Mouse (Mus musculus): ENCODE results near the gene Tomm70a.

Tomm70a gene

DNA sequence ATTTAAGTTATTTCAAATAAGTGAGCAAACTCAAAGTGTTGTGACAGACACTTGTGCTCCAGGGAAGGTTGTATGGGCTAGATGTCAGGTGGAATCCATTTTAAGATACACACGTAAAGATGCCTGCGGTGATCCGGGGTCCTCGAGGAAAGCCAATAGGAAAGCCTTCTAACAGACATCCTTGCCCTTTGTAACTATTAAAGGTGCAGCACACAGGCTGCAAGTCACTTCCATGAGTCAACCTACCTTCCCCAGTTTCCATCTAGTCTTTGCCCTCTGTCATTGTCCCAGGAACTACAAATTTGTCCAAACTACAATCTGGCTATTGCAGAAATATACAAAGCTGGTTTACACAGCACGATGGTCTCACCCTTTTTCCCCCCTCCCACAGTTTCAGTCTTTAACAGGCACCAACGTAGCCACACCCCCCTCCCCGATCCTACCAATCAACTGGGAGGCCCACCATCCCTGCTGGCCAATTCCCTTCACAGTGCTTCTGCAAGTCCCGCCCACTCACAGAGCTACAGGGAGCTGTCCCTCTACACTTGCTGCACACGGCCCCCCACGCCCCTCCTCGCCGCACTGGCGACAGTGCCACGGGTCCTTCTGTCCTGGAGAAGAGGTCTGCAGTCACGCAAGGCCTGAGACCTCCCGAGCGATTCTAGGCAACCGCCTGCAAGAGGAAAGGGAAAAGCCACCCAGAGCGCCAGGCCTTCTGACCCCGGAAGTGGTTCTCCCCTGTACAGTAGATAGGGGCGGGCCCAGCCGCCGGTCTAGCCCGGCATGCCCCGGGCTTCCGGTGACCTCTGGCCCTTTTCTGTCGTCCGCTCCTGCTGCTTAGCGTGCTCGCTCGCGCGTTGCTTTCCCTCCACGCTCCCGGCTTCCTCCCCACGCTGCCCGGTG is at the start of gene Tomm70a:
Gene Tomm70a (plus strand): TSS at position 791 of the 903 bp plus-strand sequence.
- DNase-seq: peak; percentile 90

DNA sequence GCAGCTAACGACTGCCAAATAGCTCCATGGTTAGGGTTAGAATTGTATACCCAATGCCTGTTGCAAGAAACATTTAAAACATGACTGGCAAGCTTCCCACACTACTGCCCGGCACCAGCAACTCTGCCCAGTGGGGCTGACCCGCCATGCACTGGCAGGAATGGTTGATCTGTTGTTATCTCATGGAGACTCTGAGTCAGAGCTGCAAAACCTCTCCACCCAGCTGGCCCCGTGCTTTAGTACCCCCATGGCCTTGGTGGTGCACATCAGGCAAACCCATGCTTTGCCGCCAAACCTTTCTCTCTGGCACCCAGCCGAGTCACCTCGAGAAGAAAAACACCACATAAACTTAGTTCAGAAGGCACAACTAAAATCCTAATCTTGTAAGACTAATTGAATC is 45.5 kb upstream of the Tomm70a start:
- no peak for DNase-seq

DNA sequence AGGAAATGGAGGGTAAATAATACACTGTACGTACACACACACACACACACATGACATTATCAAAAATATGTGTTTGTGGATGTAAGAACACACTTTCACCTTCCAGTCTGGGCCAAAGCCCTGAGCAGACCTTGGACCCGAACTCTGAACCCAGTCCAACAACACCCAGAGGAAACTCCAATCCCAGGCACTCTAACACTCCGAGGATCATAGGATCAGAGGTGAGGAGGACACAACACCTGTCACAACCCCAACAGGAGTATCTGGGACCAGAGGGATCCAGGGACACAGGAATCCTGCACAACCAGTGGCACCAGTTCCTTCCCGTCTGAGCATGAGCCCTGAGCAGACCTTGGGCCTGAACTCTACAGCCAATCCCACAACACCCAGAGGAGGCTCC is 41.9 kb upstream of the Tomm70a start:
- no peak for DNase-seq

DNA sequence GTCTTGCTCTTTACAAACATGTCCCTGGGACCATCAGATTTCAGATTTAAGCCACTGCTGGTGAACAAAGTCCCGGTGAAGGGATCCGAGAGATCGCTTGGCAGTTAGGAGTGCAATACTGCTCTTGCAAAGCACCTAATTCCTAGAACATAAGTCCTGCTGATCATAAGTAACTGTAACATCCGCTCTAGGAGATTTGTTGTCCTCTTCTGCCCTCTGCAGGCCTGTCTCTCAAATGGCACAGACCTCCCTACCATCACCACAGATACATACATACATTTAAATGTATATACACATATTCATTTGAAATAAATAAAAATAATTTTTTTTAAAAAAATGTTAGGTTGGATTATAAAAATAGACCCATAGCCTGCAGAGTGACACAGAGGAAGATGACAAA is 29.0 kb upstream of the Tomm70a start:
- DNase-seq: peak; percentile 59

DNA sequence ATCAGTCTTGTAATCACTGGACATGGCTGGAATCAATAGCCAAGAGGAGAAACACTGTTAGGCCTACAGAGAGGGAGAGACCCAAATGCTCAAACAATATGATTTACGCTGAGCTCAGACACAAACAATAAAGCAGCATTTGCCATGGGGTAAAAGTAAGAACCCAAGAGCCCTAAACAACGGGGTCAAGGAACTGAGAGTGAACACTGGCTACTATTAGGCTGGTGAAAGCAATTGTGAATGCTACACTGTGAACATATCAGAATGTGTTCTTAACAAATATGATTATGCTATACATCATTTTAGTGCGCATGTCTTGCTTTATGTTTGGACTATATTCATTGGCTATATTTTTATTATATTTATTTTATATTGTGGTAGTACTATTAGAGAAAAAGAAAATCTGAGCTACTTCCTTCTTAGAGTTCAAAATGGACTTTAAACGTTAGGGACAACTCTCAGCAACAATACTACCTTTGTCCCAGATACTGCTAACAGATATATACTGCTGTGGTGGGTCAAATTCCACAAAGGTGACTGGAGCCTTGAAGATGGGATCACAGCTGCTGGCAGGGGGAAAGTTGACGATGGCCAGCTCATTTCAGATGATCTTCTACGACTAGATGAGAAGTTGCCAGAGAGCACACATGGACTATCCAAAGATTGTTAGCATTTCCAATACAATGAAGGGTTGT is 28.4 kb upstream of the Tomm70a start:
- no peak for DNase-seq

- no peak for DNase-seq
These were observed 22.9 kb upstream of the Tomm70a start for GRCm38 (mm10) chr16:57098468-57099144.

- DNase-seq: no peak
These were observed 21.8 kb upstream of the Tomm70a start for GRCm38 (mm10) chr16:57099572-57100237.

DNA sequence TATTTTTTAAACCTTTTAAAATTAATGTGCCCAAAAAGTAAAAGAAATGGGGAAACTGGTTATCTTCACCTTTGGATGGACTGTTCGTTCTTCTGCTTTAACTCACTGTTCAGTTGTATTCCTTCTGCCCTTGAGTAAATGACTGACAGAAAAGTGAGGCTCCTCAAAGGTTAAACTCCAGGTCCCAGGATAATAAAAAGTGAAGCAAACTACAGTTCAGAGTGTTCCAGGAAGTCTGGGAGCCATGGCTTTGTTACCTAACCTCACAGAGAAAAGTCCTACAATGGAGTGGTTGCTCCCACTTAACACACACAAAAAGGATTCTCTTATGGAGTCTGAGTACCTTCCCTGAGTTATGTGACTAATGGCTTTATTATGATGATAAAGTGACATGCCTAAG is 20.3 kb upstream of the Tomm70a start:
- DNase-seq: no peak

DNA sequence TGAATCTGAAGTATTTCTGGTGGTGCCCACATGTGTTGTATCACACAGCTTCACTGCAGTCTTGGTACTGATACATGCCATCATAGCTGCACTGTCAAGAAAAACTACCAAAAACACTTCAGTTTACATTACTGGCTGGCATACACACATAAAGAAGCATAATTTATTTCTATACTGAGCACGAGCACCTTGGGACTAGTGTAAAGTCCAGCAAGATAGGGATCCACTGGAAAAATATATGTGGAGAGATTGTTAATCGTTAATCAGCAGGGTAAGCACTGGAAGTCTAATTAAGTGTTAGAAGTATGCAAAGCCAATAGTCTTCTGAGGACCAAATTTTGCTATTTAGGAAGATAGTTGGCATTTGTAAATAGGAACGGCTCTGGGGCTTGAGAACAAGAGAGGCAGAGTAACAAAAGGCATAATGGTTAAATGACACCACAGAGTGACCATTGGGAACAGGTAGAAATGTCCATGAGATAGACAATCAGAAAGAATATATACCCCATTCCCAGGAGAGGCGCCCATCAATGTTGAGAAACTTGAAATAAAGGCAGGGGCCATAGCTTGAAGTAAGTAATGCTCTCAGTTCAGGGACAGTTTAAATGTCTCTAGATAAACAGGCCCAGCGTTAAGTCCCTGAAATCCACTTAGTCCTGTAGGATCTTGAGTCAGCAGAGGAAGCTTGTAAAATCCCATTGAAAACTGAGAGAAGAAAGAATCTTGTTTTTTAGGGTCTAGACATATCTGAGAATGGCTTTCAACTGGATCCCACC is 15.1 kb upstream of the Tomm70a start:
- DNase-seq: no peak

- no peak for DNase-seq
These were observed 5.4 kb upstream of the Tomm70a start for GRCm38 (mm10) chr16:57116066-57116465.

DNA sequence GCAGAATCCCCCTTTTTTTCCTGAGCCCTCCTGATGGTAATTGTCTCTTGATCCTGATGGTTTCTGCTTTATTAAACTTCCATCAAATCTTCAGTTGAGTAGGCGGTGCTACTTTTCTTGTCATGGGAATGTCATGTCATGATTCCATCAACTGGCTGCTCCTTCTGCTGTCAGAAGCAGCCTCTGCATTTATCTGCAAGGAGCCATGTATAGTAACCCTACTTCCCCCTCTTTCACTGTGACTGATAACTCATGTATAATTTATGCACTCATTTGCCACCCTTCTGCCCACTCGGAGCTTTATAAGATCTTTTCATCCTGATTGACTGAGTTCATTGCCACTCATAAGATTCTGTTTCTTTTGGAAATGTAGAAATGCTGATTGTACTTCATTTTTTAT is 3.9 kb upstream of the Tomm70a start:
- DNase-seq: no peak

- no peak for DNase-seq
These were observed 413 bp downstream of the Tomm70a start for GRCm38 (mm10) chr16:57121816-57122415.

DNA sequence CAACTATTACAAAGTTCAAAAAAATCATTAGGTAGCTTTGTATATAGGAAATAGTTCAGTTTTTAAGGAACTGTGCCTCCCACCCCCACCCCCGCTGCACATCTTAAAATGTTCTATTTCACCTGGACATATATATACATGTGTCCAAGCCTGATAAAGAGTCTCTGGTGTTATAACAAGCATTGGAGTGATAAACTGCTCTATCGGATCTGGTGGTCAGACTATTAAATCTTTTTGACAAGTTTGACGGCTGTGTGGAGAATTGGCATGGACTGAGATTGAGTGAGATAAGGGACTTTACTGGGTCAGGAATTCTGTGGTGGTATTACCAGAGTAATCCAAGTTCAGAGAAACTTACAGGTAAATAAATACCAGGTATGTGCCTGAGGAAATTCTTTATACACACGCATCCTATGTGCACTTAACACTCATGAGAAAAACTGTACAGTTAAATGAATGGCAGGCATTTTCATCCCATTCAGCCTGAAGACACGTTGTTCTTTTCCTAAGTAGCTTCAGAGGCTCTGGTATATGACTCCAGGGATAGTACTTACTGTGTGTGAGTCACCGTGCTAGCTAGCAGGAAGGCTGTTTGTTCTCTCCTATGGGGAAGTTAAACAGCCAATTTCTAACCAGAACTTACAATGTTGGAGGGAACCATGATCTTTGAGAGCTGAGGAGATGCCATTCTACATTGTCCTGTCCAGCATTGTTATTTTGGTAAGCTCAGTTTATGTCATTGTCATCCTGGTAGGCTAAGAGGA is 1.4 kb downstream of the Tomm70a start:
- DNase-seq: no peak

- no peak for DNase-seq
These were observed 4.8 kb downstream of the Tomm70a start for GRCm38 (mm10) chr16:57126268-57126667.

DNA sequence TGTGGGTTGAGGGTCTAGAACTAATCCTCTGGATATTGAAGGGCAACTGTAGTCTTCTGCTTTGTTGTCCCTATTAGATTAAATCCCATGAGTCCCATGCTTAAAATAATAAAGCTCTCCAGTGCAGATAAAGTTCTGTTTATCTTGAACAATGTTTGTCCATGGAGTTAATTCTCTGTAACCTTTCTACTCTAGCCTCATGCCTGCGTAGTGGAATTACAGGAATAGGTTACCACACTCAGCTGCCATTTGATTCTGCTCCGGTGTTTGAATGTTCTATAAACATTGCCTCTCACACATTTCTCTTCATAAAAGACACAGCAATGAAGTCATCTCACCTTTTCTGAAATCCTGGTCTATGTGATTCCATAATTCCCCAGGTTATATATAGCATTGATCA is 6.3 kb downstream of the Tomm70a start:
- DNase-seq: no peak

GRCm38 (mm10) chr16:57130752-57131400 is 9.4 kb downstream of the Tomm70a start:
- DNase-seq: no peak

DNA sequence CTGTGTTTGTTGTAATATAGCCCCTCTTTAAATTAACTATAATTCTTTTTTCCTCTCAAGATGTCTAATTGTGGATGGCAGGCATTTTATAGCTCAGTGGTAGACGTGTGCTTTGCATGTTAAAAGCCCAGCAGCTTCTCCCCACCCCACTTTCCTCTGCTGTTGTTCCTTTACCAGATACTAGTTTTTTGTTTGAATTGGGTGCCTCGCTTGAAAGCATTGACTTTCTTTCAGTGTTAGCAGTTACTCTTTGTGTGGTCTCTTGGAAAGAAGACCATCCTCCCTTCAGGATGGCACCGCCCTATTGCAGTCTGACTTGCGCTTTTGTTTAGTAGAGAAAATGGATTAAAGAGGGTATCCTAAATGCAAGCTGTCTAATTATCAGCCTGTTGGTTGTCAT is 10.0 kb downstream of the Tomm70a start:
- DNase-seq: no peak

DNA sequence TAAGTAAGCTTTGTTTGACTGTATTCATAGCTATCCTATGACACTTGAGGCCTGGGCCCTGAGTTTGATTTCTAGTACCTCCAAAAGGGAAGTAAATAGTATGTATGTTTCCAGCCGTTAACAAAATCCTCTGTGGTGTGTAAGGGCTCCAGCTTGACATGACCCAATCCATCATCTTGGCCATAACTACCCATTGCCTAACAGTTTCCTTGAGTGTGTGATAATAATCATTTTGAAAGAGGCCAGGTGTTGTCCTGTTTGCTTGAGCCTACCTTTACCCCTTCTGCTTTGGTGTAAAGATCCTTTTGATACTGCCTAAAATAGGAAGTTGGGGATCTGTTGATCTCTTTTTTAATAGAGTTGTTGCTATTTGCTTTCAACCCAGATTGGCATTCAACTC is 10.8 kb downstream of the Tomm70a start:
- DNase-seq: no peak

DNA sequence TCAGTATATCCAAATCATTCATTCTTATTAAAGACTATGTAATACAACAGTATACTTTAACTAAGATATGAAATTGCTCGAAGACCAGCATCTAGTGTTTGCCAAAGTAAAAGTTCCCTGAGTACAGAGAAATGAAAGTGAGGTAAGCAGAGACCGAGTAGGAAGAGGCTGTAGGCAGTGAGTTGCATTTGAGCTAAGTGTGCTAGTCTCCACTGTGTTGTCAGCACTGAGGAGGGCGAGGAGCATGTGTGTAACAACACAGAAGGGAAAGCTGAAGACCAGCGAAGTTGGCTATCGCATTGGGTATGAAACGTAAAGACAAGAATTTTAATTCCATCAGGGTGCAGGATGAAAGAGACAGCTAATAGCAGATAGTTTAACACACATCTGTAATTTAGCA is 12.1 kb downstream of the Tomm70a start:
- no peak for DNase-seq

DNA sequence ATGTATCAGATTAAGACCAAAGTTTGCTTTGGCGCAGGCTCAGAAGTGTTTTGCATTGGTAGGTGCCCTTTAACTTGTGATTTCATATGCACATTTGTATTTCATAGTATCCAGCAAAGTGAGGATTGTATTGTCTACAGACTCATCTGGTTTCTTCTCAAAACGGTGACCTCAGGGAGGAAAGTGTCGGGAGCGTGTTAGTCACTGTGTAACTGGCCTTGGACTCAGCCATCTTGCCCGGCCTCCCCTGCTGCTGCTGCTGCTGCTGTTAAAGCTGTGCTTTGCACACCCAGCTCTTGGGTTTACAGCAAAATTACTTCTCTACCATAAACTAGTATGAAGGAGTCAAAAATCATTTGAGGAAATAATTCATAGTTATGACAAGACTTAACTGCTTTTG is 23.2 kb downstream of the Tomm70a start:
- DNase-seq: no peak

GRCm38 (mm10) chr16:57151437-57151836 is 29.9 kb downstream of the Tomm70a start:
- no peak for DNase-seq
